Mouse (Mus musculus) small intestine, adult 2 months (tissue): ENCODE results near the gene Mgat5b.

Experiments used
- CTCF ChIP-seq: fragments of 200-500 bp; IDR thresholded peaks from 2 replicates; pipeline ENCODE4 v1.5.1; 2012; ENCODE audit warnings: low read depth, mild to moderate bottlenecking, control low read depth, inconsistent platforms, low read length, moderate library complexity, mixed read lengths; ENCODE audit not compliant: insufficient replicate concordance, insufficient read length; ENCODE audit errors: extremely low read depth
- POLR2A ChIP-seq: fragments of 200-500 bp; IDR thresholded peaks from 2 replicates; pipeline ENCODE4 v1.6.1; 2012; ENCODE audit warnings: low read depth, mild to moderate bottlenecking, control low read depth, inconsistent platforms, low read length, moderate library complexity

GRCm38 (mm10) chr11:116968586-116968985 lies 49.9 kb downstream of the Mgat5b start:
- TF ChIP-seq CTCF (no peak), POLR2A (no peak)
